Mouse (Mus musculus): ENCODE data around the gene Nnmt. TPM values are rescaled to one million over a fixed set of nuclear protein-coding genes. Genes with fewer than 3 reads are reported as not detected.

Nnmt gene
- polyA plus RNA-seq, 1 experiment from 2014 or later: 0.52 TPM

GRCm38 (mm10) chr9:48648285-48649097 lies 43.5 kb upstream of the Nnmt start:
- Histone ChIP-seq H3K4me1 (ENCODE audit: control insufficient read depth, insufficient read depth, low read length) (peaks cover 32% of the 10 kb centered on the region), H3K27ac (replicated peaks; ENCODE audit: low read depth, low read length) (no peak overlapping the region)

DNA sequence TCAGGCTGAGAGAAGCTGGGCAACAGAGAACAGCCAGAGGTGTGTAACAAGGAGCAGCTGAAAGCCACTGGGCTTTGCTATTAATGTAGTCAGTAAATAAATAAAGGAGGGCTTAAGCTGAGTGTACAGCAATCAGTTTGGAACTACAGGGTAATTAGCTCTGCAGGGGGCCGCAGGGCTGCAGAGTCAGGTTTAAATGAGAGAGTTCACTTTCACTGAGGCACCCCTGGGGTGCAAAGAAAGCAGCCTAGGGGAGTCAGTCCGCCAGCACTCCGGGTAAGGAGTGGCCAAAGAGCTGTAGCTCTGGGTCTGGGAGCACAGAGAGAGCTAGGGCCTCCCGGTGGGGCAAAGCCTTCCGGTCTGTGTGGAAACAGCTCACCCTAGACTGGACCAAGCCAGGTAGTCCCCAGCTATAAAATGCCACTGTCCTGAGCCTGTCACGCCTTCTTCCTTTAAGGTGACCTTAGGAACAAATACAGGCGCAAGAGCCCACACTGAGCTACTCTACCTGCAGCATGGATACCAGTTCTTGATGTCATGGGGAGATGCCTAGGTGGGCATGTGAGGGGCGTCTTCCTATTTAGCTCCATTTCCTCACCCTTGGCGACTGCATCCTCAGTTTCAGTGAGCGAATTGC lies 42.8 kb upstream of the Nnmt start:
- Histone ChIP-seq H3K27ac (replicated peaks; ENCODE audit: low read depth, low read length) (no peak overlapping the region; the same call in 1 of the 2 replicates), H3K9me3 (ENCODE audit: control insufficient read depth, low read length) (peaks cover 6% of the 10 kb centered on the region), H3K4me2 (ENCODE audit: low read depth, severe bottlenecking) (no peak overlapping the region), H3K4me1 (ENCODE audit: control insufficient read depth, insufficient read depth, low read length) (peaks cover 32% of the 10 kb centered on the region), H3K27me3 (ENCODE audit: control insufficient read depth, insufficient read depth, low read length) (peaks cover 2% of the 10 kb centered on the region; the same call in 1 of the 2 replicates), H3K9ac (ENCODE audit: low read length) (no peak overlapping the region), H3K36me3 (ENCODE audit: control insufficient read depth, insufficient read depth, low read length) (no peaks in the 10 kb centered on the region), H3K4me3 (ENCODE audit: low read depth, low read length) (no peak overlapping the region)
- ATAC-seq (ENCODE audit: insufficient number of reproducible peaks, low FRiP score, low TSS enrichment, low read depth) (no peak), DNase-seq (ENCODE audit: low spot score) (peak; percentile 50)
- WGBS: 21% methylated on average over 10 of the region's 10 CpGs

More at GRCm38 (mm10) chr9:48648285-48649097, 43.5 kb upstream of the Nnmt start:
- Histone ChIP-seq H3K36me3 (ENCODE audit: control insufficient read depth, insufficient read depth, low read length) (no peaks in the 10 kb centered on the region), H3K27me3 (ENCODE audit: control insufficient read depth, insufficient read depth, low read length) (peaks cover 2% of the 10 kb centered on the region; the same call in 1 of the 2 replicates), H3K4me2 (ENCODE audit: low read depth, severe bottlenecking) (peak overlapping the region; percentile 63), H3K9me3 (ENCODE audit: control insufficient read depth, low read length) (peaks cover 6% of the 10 kb centered on the region), H3K9ac (ENCODE audit: low read length) (no peak overlapping the region), H3K4me3 (ENCODE audit: low read depth, low read length) (no peak overlapping the region; the same call in 1 of the 2 replicates)
- 37% methylated on average over 12 of the region's 12 CpGs for WGBS
- DNase-seq (ENCODE audit: low spot score) (peak; percentile 22), ATAC-seq (ENCODE audit: insufficient number of reproducible peaks, low FRiP score, low TSS enrichment, low read depth) (no peak)

DNA sequence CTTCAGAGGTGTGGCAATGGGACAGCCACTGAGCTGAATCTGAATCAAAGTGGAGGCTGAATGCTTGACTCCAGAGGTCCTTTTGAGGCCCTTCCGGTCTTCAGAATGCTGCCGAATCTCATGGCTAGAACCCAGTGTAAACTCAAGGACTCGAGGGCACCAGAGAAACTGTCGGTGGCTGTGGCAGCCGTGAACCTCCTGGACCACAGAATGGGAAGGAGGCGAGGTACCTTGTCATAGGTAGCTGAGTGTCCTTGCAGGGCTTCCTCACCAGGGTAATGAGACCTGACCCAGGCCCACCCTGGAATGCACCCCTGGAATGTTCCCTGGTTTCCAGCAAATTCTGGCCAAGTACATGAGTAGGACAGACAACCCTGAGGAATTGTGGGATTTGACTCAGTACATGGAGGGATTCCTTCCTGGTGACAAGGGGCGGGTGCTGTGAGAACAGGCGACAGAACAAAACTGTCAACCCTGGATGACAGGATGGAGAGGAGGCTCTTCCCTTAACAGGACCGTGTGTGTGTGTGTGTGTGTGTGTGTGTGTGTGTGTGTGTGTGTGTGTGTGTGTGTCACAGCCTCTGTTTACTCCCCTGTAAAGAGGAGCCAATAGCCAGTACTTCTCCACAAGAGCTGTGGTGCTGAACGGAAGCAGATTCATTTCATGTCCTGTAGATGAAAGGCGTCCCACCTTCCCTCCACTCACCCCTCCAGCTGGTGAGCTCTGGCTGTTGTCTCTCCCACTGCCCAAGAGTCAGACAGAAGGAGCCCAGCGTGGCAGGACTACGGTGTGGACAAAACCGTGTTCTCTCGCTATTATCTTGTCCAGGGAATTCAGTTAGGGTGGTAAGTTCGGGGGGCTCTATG lies 42.1 kb upstream of the Nnmt start:
- Histone ChIP-seq H3K4me1 (ENCODE audit: control insufficient read depth, insufficient read depth, low read length) (peaks cover 32% of the 10 kb centered on the region), H3K27ac (replicated peaks; ENCODE audit: low read depth, low read length) (no peak overlapping the region)
- no peak for DNase-seq (ENCODE audit: low spot score)

GRCm38 (mm10) chr9:48646251-48646650 lies 41.3 kb upstream of the Nnmt start:
- no peak overlapping the region for H3K4me3 ChIP-seq (ENCODE audit: low read depth, low read length)
- H3K27ac ChIP-seq (replicated peaks; ENCODE audit: low read depth, low read length): no peak overlapping the region
- 24% methylated on average over 4 of the region's 4 CpGs for WGBS
- H3K4me1 ChIP-seq (ENCODE audit: control insufficient read depth, insufficient read depth, low read length): peaks cover 32% of the 10 kb centered on the region
- H3K9ac ChIP-seq (ENCODE audit: low read length): no peak overlapping the region
- peak; percentile 84 for DNase-seq (ENCODE audit: low spot score)
- H3K4me2 ChIP-seq (ENCODE audit: low read depth, severe bottlenecking): no peak overlapping the region
- no peaks in the 10 kb centered on the region for H3K36me3 ChIP-seq (ENCODE audit: control insufficient read depth, insufficient read depth, low read length)
- peaks cover 2% of the 10 kb centered on the region; the same call in 1 of the 2 replicates for H3K27me3 ChIP-seq (ENCODE audit: control insufficient read depth, insufficient read depth, low read length)
- H3K9me3 ChIP-seq (ENCODE audit: control insufficient read depth, low read length): peaks cover 6% of the 10 kb centered on the region
- ATAC-seq (ENCODE audit: insufficient number of reproducible peaks, low FRiP score, low TSS enrichment, low read depth): no peak

More for the DNA sequence above, 42.1 kb upstream of the Nnmt start:
- ATAC-seq (ENCODE audit: insufficient number of reproducible peaks, low FRiP score, low TSS enrichment, low read depth): no peak
- 49% methylated on average over 16 of the region's 16 CpGs for WGBS
- no peaks in the 10 kb centered on the region for H3K36me3 ChIP-seq (ENCODE audit: control insufficient read depth, insufficient read depth, low read length)
- peaks cover 2% of the 10 kb centered on the region; the same call in 1 of the 2 replicates for H3K27me3 ChIP-seq (ENCODE audit: control insufficient read depth, insufficient read depth, low read length)
- H3K9me3 ChIP-seq (ENCODE audit: control insufficient read depth, low read length): peaks cover 6% of the 10 kb centered on the region
- no peak overlapping the region for H3K9ac ChIP-seq (ENCODE audit: low read length)
- no peak overlapping the region for H3K4me2 ChIP-seq (ENCODE audit: low read depth, severe bottlenecking)
- H3K4me3 ChIP-seq (ENCODE audit: low read depth, low read length): no peak overlapping the region

DNA sequence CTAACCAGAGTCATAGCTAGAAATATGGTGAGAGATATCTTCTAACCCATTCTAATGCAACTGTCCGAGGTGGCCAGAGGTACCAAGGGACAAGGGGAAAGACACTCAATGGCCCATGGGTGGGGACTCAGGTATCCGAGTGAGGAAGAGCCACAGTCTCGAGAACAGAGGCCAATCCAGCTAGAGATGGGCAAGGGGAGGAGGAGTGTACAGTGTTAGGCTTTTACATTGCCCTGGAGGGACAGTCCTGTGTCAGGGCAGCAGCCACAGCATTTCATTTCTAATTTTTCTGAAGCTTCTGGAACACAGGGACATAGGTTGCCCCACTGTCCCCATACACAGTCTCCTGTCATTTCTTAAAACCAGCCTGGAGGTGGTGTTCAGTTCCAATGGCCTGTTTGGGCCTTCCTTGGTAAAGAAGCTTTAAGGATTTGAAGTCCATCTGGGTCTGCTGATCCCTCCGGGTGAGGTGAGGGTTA lies 40.7 kb upstream of the Nnmt start:
- no peak overlapping the region for H3K4me3 ChIP-seq (ENCODE audit: low read depth, low read length)
- H3K9me3 ChIP-seq (ENCODE audit: control insufficient read depth, low read length): peaks cover 6% of the 10 kb centered on the region
- 58% methylated on average over 4 of the region's 4 CpGs for WGBS
- H3K36me3 ChIP-seq (ENCODE audit: control insufficient read depth, insufficient read depth, low read length): no peaks in the 10 kb centered on the region
- H3K4me2 ChIP-seq (ENCODE audit: low read depth, severe bottlenecking): no peak overlapping the region
- peaks cover 2% of the 10 kb centered on the region; the same call in 1 of the 2 replicates for H3K27me3 ChIP-seq (ENCODE audit: control insufficient read depth, insufficient read depth, low read length)
- DNase-seq (ENCODE audit: low spot score): peak; percentile 22
- H3K9ac ChIP-seq (ENCODE audit: low read length): no peak overlapping the region
- peaks cover 31% of the 10 kb centered on the region for H3K4me1 ChIP-seq (ENCODE audit: control insufficient read depth, insufficient read depth, low read length)
- ATAC-seq (ENCODE audit: insufficient number of reproducible peaks, low FRiP score, low TSS enrichment, low read depth): no peak
- H3K27ac ChIP-seq (replicated peaks; ENCODE audit: low read depth, low read length): no peak overlapping the region

- Histone ChIP-seq H3K4me2 (ENCODE audit: low read depth, severe bottlenecking) (no peak overlapping the region), H3K9ac (ENCODE audit: low read length) (no peak overlapping the region), H3K27me3 (ENCODE audit: control insufficient read depth, insufficient read depth, low read length) (peaks cover 2% of the 10 kb centered on the region; the same call in 1 of the 2 replicates), H3K27ac (replicated peaks; ENCODE audit: low read depth, low read length) (no peak overlapping the region), H3K4me3 (ENCODE audit: low read depth, low read length) (no peak overlapping the region), H3K4me1 (ENCODE audit: control insufficient read depth, insufficient read depth, low read length) (peaks cover 29% of the 10 kb centered on the region), H3K36me3 (ENCODE audit: control insufficient read depth, insufficient read depth, low read length) (no peaks in the 10 kb centered on the region), H3K9me3 (ENCODE audit: control insufficient read depth, low read length) (peaks cover 6% of the 10 kb centered on the region)
- ATAC-seq (ENCODE audit: insufficient number of reproducible peaks, low FRiP score, low TSS enrichment, low read depth) (no peak), DNase-seq (ENCODE audit: low spot score) (peak; percentile 35)
- WGBS: 48% methylated on average over 13 of the region's 13 CpGs
Observed at GRCm38 (mm10) chr9:48644926-48645647, 40.1 kb upstream of the Nnmt start.

DNA sequence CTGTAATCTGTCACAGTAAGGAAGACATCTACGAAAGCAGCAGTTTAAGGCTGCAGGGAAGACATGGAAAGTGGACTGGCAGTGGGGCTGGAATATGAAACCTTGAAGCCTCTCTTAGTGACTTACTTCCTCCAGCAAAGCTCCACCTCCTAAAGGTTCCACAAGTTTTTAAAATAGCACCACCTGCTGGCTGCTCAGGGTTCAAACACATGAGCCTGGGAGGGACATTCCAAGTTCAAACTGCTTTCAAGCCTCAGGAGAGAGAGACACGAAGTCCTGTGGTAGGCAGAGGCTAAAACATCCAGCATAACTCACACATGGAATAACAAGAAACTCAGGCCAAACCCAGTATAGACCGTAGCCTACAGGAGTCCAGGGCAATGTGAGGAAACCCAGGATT lies 39.4 kb upstream of the Nnmt start:
- peaks cover 2% of the 10 kb centered on the region; the same call in 1 of the 2 replicates for H3K27me3 ChIP-seq (ENCODE audit: control insufficient read depth, insufficient read depth, low read length)
- no peak overlapping the region for H3K4me3 ChIP-seq (ENCODE audit: low read depth, low read length)
- WGBS: 76% methylated on average over 3 of the region's 3 CpGs
- DNase-seq (ENCODE audit: low spot score): peak; percentile 18
- H3K9ac ChIP-seq (ENCODE audit: low read length): no peak overlapping the region
- no peak overlapping the region for H3K27ac ChIP-seq (replicated peaks; ENCODE audit: low read depth, low read length)
- H3K4me2 ChIP-seq (ENCODE audit: low read depth, severe bottlenecking): no peak overlapping the region
- ATAC-seq (ENCODE audit: insufficient number of reproducible peaks, low FRiP score, low TSS enrichment, low read depth): no peak
- peaks cover 6% of the 10 kb centered on the region for H3K9me3 ChIP-seq (ENCODE audit: control insufficient read depth, low read length)
- peaks cover 22% of the 10 kb centered on the region for H3K4me1 ChIP-seq (ENCODE audit: control insufficient read depth, insufficient read depth, low read length)
- H3K36me3 ChIP-seq (ENCODE audit: control insufficient read depth, insufficient read depth, low read length): no peaks in the 10 kb centered on the region

All from limb, embryonic 11.5 days (tissue).